Mouse (Mus musculus) CH12.LX (cell line): Measurements from ENCODE around the gene Usp6nl.

Source experiments
- CTCF ChIP-seq, 2 experiments: IDR thresholded peaks in 1 of 2; conservative IDR thresholded peaks in 1 of 2; 2 replicates each; pipeline ENCODE4 v1.5.1; 2011 to 2012; ENCODE audit warnings: low read depth in 2 of 2, low read length in 2 of 2, improper control_type of control experiment in 1 of 2, inconsistent platforms in 1 of 2, mild to moderate bottlenecking in 1 of 2, moderate library complexity in 1 of 2
- EP300 ChIP-seq: IDR thresholded peaks from 2 replicates; pipeline ENCODE4 v1.6.1; 2011; ENCODE audit warnings: low read length, improper control_type of control experiment
- MAFK ChIP-seq: IDR thresholded peaks from 2 replicates; pipeline ENCODE4 v1.6.1; 2011; ENCODE audit warnings: low read length, improper control_type of control experiment; ENCODE audit not compliant: insufficient replicate concordance
- MAX ChIP-seq: IDR thresholded peaks from 2 replicates; pipeline ENCODE4 v1.6.1; 2011; ENCODE audit warnings: low read length, improper control_type of control experiment
- MEF2A ChIP-seq: IDR thresholded peaks from 2 replicates; pipeline ENCODE4 v1.6.1; 2014; ENCODE audit warnings: low read depth, mild to moderate bottlenecking, inconsistent platforms, low read length, improper control_type of control experiment, borderline replicate concordance
- POLR2A ChIP-seq: IDR thresholded peaks from 2 replicates; pipeline ENCODE4 v1.6.1; 2011; ENCODE audit warnings: low read depth, mild to moderate bottlenecking, improper control_type of control experiment, low read length
- RAD21 ChIP-seq: IDR thresholded peaks from 2 replicates; pipeline ENCODE4 v1.6.1; 2011; ENCODE audit warnings: low read depth, mild to moderate bottlenecking, low read length, improper control_type of control experiment, moderate library complexity
- RCOR1 ChIP-seq: conservative IDR thresholded peaks from 2 replicates; pipeline ENCODE4 v1.6.1; 2012; ENCODE audit warnings: low read depth, mild to moderate bottlenecking, inconsistent platforms, low read length, improper control_type of control experiment
- USF1 ChIP-seq: IDR thresholded peaks from 2 replicates; pipeline ENCODE4 v1.6.1; 2014; ENCODE audit warnings: low read depth, mild to moderate bottlenecking, inconsistent platforms, low read length, improper control_type of control experiment
- ZNF384 ChIP-seq: IDR thresholded peaks from 2 replicates; pipeline ENCODE4 v1.6.1; 2012; ENCODE audit warnings: low read depth, low read length, improper control_type of control experiment, inconsistent platforms

- no peak for TF ChIP-seq CTCF (conservative IDR thresholded peaks at IDR 0.05 in 1 of 2, IDR thresholded peaks at IDR 0.05 in 1 of 2; ENCODE audit: low read depth in 2 of 2, low read length in 2 of 2)
- no peak for TF ChIP-seq POLR2A
- no peak for TF ChIP-seq RCOR1
- TF ChIP-seq RAD21, result no peak
- TF ChIP-seq EP300, result no peak
- TF ChIP-seq MAFK, result no peak
- TF ChIP-seq MAX, result no peak
- TF ChIP-seq USF1, result no peak
- TF ChIP-seq MEF2A, result no peak
- TF ChIP-seq ZNF384, result no peak
Measured at GRCm38 (mm10) chr2:6285794-6286193, 36.7 kb upstream of the Usp6nl start.
